Mouse (Mus musculus) kidney, postnatal 10 days (tissue): ENCODE data around the gene Alpk3.

Experiments
- DNase-seq: peaks from one replicate; pipeline ENCODE4 v3.0.0; 2021; ENCODE audit warnings: mixed read lengths

The Alpk3 gene

DNA sequence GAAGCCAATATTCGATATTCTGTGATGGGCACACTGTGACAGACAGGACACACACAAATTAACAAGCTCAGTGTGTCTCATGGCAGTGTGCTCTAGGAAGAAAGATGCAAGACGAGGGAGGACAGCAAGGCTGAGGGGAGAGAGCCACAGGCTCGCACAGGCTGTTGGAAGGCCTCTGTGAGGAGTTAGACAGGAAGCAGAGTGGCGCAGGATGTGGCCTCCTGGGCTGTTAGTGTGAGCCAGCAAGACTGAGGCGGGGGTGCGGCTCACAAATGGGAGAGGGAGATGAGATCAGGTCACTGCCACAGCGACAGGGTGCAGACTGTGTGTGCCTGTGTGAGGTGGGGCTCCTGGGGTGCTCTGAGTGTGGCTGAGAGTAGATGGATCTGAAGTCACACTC, 17.9 kb downstream of the Alpk3 start:
- DNase-seq = peak; percentile 35

GRCm38 (mm10) chr7:81075732-81076131, 18.3 kb downstream of the Alpk3 start:
- no peak for DNase-seq

- no peak for DNase-seq
Observed at GRCm38 (mm10) chr7:81077009-81077408, 19.6 kb downstream of the Alpk3 start.

DNA sequence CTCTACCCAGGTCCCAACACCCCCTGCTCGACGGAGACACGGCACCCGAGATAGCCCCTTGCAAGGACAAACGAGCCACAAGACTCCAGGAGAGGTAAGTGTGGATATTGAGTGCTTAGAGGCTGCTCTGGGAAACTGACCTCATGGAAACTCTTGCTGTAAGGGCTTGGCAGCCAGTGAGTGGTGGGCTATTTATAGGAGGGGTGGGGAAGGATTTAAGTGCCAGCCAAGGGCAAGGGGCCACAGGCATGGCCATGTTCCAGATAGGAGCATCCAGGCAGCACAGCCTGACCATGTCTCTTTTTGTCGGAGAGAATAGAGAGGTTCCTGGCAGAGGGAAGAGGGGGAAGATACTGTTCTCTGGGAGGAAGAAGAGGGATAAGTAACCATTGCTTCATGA, 21.3 kb downstream of the Alpk3 start:
- no peak for DNase-seq

GRCm38 (mm10) chr7:81093420-81093965, 36.1 kb downstream of the Alpk3 start:
- DNase-seq = no peak

- no peak for DNase-seq
Observed at GRCm38 (mm10) chr7:81094104-81094757, 36.8 kb downstream of the Alpk3 start.

GRCm38 (mm10) chr7:81100341-81100740, 42.9 kb downstream of the Alpk3 start:
- DNase-seq = no peak

DNA sequence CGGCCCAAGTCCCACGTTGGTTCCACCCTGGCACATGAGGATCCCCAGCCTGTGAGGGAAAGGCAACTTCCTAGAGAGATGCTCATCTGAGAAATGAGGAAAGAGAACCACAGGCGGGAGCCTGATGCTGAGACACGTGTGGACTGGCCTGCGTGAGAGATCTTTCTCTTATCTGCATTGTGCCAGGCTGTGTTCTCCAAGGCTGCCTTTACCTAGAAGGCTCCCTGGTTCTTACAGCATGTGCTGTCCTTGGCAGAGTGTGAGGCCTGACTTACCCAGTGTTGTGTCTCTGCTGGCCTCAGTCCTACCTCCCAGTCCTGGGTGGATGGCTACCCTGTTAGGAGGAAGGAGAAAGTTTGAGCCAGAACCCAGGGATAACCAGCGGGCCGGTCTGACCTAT, 45.5 kb downstream of the Alpk3 start:
- DNase-seq = no peak

GRCm38 (mm10) chr7:81105525-81105924, 48.1 kb downstream of the Alpk3 start:
- DNase-seq = no peak

- no peak for DNase-seq
Observed at GRCm38 (mm10) chr7:81108226-81108625, 50.8 kb downstream of the Alpk3 start.

DNA sequence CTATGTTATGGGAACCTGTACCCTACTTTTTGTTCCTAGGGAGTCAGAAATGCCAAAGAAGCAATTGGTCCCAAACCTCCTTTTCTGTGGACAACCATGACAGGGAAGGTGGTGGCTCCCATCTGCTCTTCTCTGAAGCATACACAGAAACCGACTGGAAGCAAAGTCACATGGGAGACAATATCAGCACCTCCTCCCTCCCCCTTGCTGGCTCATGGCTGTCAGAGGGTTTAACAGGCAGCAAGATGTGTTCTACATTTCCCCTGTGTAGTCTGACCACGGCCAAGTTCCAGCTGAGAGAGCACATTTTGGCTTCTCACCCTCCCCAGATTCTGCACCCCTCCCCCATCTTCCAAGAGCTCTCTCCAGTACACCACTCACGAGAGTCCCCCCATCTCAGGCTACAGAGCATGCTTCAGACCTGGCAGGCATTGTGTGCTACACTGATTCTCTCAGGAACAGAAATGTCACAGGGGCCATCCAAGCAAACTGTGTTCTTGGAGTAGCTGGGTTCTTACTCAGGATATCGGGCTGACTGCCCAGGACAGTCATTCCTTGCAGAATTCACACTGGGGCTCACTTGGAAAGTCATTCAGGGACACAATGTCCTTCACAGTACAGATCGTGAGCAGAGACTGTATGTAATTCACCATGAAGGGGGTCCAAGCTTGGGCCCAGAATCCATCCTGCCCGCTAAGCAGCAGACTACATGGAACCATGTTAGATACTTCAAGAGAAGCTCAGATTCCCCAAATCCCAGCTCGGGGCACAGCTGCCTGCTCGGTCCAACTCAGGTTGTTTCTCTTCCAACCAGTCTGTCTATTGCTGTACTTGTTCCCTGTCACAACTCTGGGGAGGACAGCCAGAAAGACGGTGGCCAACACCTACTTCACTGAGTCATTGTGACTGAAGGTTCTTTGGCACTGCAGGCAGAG, 52.6 kb downstream of the Alpk3 start:
- DNase-seq = peak; percentile 38

GRCm38 (mm10) chr7:81110791-81111190, 53.4 kb downstream of the Alpk3 start:
- DNase-seq = no peak

DNA sequence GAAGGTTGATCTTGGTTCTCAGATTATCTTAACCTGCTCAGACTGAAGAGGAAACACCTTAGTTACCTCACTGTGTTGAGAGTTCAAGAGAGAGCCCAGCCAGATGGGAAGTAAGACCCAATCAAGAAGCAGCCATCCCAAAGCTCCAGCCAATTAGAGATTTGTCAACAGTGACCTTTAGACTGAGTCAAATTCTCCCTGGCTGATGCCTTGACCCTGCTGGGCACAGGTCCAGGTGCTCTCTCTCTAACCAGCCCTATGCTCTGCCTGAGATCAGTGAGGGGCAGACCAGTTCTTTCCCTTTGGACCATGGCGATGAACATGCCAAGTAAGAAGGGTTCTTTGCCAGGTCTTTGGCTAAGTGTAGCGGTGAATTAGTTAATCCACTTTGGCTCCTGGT, 54.3 kb downstream of the Alpk3 start:
- DNase-seq = peak; percentile 77

GRCm38 (mm10) chr7:81112686-81113360, 55.4 kb downstream of the Alpk3 start:
- peak; percentile 68 for DNase-seq

GRCm38 (mm10) chr7:81114555-81114954, 57.2 kb downstream of the Alpk3 start, which contains the start of gene Slc28a1:
Gene Slc28a1 (plus strand): TSS chr7:81114799.
- DNase-seq = peak; percentile 70

DNA sequence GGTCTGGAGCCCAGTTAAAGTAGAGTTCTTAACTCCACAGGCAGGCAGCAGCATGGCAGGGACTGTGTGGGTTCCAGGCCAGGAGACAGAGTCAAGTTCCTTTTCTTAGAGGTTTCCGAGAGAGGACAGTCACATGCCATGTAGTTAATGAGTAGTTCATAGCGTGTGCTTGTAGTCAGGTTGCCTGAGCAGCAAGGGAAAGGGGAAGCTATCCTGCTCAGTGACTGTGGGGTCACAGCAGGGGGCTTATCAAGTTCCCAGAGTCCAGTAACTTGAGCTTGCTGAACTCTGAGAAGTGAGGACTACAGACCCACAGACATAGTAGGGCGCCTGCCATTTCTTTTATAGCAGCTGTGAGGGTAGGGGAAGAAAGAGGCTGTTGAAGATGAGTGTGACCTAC, 63.7 kb downstream of the Alpk3 start:
- DNase-seq = peak; percentile 38

DNA sequence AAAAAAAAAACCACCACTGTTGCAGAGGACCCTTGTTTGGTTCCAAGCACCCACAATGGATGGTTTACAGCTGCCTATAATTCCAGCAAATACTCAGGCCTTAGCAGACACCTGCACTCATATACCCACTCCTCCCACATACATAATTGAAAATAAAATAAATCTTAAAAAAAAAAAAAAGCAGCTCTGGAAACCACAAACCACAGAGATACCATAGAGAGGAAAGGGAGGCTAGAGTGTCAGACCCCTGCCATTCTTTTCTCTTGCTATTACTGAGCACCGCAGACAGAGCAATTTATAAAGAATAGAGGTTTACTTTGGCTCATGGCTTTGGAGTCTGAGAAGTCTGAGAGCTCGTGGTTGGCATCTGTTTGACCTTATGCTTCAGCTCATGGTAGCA, 65.4 kb downstream of the Alpk3 start:
- no peak for DNase-seq

- DNase-seq = no peak
Observed at GRCm38 (mm10) chr7:81123553-81123952, 66.2 kb downstream of the Alpk3 start.

DNA sequence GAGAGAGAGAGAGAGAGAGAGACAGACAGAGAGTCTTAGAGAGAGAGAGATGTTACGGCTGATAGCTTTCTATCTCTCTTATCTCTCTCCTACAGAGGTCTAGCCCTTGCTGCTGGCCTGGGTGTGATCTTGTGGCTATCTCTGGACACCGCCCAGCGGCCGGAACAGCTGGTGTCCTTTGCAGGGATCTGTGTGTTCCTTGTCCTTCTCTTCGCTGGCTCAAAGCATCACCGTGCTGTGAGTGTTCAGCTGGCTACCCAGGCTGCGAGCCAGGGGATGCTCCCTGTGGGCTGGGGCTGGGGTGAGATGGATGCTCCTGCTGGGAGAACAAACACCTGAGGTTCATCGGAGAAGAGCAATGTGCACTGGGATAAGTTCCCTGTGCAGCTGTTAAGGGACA, 67.4 kb downstream of the Alpk3 start:
- peak; percentile 46 for DNase-seq

DNA sequence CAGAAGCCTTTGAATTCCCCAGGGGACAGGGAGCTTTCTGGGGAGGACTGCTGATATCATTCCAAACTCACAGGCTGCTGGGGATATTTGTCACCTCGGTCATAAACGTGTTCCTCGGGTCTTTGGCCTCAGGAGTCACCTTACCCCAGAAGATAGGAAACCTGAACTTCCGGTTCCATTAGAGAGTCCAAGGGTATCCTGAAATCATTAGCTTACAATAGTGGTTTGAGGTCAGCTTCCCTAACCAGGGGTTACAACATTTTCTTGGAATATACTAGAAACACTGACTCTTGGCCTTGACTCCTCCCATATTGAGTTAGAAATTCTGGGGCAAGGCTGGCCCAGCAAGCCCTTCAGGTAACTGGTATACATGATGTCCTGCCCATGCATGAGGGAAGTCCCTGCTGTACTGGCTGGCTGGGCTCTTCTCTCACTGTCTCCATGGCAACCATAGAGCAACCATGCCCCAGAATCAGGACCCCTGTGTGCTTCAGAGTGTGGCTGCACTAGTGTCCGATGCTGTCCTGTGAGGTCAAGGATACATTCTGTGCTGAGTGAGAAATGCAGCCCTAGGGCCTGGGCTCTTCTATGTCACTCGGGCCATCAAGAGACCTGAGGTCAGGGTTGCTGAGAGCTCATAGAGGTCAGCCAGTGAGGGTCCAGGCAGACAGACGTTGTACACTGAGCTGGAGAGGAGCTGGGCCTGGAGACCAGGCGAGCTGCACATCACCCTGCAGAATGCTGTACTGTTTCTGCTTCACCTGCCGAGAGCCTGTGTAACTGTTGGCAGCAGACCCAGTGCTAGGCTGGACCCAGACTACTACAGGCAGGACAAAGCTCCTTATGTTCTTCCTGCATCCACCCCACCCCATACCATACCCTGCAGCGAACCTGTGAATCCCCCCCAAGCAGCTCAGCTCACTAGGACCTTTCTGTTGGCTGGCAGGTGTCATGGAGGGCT, 68.1 kb downstream of the Alpk3 start:
- DNase-seq = no peak

GRCm38 (mm10) chr7:81131864-81132263, 74.5 kb downstream of the Alpk3 start:
- DNase-seq = no peak

DNA sequence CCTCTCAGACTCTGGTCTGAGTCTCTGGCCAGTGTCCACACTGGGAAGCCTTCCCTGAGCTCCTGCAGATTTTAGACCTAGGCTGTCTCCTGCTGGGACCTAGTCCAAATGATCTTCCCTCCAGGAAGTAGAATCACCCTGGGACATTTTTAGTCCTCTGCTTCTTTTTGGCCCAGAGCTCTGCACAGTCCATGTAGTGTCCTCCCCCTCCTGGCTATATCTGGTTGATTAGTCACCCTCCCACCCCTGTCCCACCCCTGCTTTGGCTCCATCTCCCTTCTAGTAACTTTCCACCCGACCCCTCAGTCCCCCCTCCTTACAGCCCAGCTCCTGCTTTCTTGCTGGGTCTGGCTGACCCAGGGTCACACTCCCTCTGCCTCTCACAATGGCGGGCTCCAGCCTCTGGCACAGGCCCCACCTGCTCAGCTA, 75.5 kb downstream of the Alpk3 start:
- DNase-seq = peak; percentile 63
